Mouse (Mus musculus) left cerebral cortex, postnatal 14 days (tissue): Measurements from ENCODE around the gene Gm21173. TPM values are rescaled to one million over a fixed set of nuclear protein-coding genes. Genes with fewer than 3 reads are reported as not detected.
"Not testable (repeated sequence)": the region's sequence is repeated elsewhere in the genome, so short reads cannot be mapped to it uniquely, and the experiment has no call there.

Source experiments
- DNase-seq, 2 experiments: peaks; one replicate each; pipeline ENCODE4 v3.0.0; 2021 to 2022; ENCODE audit warnings: low spot score in 2 of 2, mixed read lengths in 1 of 2
- intact Hi-C: fragments of 180-260 bp; cut with DNase I; formaldehyde crosslinking; loops from one replicate; pipeline ENCODE4 v1.15.1; 2025
- long read RNA-seq, 2 experiments: library from polyadenylated mRNA; stranded (forward); transcript quantifications; one replicate each; pipeline ENCODE4 v2.0.0; 2021
- total RNA-seq, 2 experiments: library from RNA; stranded (reverse); gene quantifications; 2 replicates each; pipeline ENCODE4 v1.2.3; 2021

The Gm21173 gene
- not detected for total RNA-seq
- long read RNA-seq, experiment 1, result 0 reads
- long read RNA-seq, experiment 2, result 0 reads

GRCm38 (mm10) chrY:76761300-76761699 lies at the start of gene Gm21173:
Gene Gm21173 (plus strand): TSS chrY:76761600.
- intact Hi-C loops, DNase-seq: not testable (repeated sequence)
